Mouse (Mus musculus): ENCODE results near the gene Fam208a. TPM values are rescaled to one million over a fixed set of nuclear protein-coding genes. Genes with fewer than 3 reads are reported as not detected.

The Fam208a gene
- total RNA-seq, 2 experiments from 2014 or later, result 27.3 to 27.4 TPM

DNA sequence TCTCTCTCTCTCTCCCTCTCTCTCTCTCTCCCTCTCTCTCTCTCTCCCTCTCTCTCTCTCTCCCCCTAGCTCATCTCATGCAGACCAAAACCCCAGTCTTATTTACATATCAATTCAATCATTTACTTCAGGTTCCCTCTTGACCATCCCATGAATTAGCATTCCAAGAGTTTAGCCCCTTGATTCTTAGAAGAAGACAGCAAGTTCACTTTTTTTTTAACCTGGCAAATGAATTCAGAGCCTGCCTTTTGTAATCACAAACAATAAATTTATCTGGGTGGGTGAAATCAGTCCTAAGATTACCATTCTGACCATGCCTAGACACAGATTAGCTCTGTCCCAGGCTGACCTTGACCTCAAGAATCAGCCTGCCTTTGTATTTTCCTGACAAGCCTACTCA, 95.9 kb downstream of the Fam208a start:
- intact Hi-C loops (cut with DNase I), result no loop called here
- DNase-seq (ENCODE audit: extremely low spot score in 1 of 2, low spot score in 2 of 2), result no peak

Small RNAs within 50 kb of the gene (microRNA-seq; reads per million reads assigned to microRNA genes)
- not detected for gene Gm23633

Other genes starting within 250 kb of the Fam208a start
- 10 to 100 TPM; 13.1 to 13.5 TPM for gene Ccdc66, start 79.6 kb downstream of the Fam208a start, total RNA-seq (2021)
- 100 to 1,000 TPM; 253 to 265 TPM for gene Erc2, start 193.6 kb downstream of the Fam208a start, total RNA-seq (2021)

All from left cerebral cortex, postnatal 10 days (tissue).